Mouse (Mus musculus) bone marrow, adult 2 months (tissue): ENCODE data around the gene Lgr4. TPM values are rescaled to one million over a fixed set of nuclear protein-coding genes. Genes with fewer than 3 reads are reported as not detected.

Experiments used
- H3K27ac ChIP-seq: fragments of 200-500 bp; 2 replicates; pipeline ENCODE4 v1.5.1; 2012; ENCODE audit warnings: low read depth, mild to moderate bottlenecking, control low read depth, inconsistent platforms, low read length; ENCODE audit not compliant: control insufficient read depth, poor library complexity, insufficient read depth
- H3K4me1 ChIP-seq: fragments of 200-500 bp; 2 replicates; pipeline ENCODE4 v1.6.1; 2011; ENCODE audit warnings: low read length; ENCODE audit not compliant: control insufficient read depth, insufficient read depth
- H3K4me3 ChIP-seq: fragments of 200-500 bp; replicated peaks from 2 replicates; pipeline ENCODE3; 2011; ENCODE audit warnings: mild to moderate bottlenecking, low read depth, low read length, control low read depth; ENCODE audit not compliant: control insufficient read depth
- CTCF ChIP-seq: fragments of 200-500 bp; IDR thresholded peaks from 2 replicates; pipeline ENCODE4 v1.5.1; 2011; ENCODE audit warnings: low read length, control low read depth; ENCODE audit not compliant: control insufficient read depth, insufficient read depth
- POLR2A ChIP-seq: fragments of 200-500 bp; IDR thresholded peaks from 2 replicates; pipeline ENCODE4 v1.6.1; 2011; ENCODE audit warnings: low read depth, mild to moderate bottlenecking, control low read depth, low read length, borderline replicate concordance; ENCODE audit not compliant: control insufficient read depth
- WGBS: fragments of 180-500 bp; shearing (Covaris S2); methylation state at CpG from one replicate; pipeline ENCODE4 v1.1.7; 2018; 5-methylcytosine and 5-hydroxymethylcytosine counted together
- polyA plus RNA-seq: library from polyadenylated mRNA; stranded (reverse); fragments of >200 nt; gene quantifications from 2 replicates; pipeline ENCODE4 v1.2.4, GENCODE M21; 2011; ENCODE audit warnings: low replicate concordance; ENCODE audit not compliant: missing spikeins, insufficient read depth, insufficient read length

The Lgr4 gene
- polyA plus RNA-seq, 1 experiment: 1.8 TPM

DNA sequence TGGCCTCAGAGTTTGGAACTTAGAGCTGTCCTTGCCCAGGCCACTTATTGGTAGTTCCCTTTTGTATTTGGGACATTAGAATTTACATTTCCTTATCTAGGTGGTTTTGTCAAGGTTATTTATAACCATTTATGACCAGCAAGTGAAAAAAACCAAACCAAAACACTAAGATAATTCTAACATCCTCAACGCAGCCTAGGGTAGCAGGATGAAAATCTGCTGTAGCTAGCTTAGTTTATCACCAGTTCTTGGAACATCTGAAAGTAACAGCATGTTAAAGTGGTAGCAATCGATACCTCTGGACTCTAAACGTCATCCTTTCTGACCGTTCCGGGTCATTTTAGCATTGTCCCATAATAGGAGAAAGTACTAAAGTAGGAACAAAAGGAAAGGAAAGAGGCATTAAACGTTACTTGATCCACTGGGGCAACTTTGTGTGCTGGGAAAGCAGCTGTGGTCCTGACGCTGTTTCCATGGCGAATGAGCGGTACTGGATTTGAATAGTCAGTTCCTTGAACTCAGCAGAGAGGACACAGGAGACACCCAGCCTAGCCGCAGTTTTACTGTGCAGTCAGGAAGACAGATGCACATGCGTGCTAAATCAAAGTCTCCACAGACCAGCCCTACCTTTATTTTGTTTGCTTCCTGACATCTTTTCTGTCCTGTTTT is 42.1 kb downstream of the Lgr4 start:
- TF ChIP-seq POLR2A (no peak), CTCF (no peak)
- H3K4me1 ChIP-seq: no peaks in the 10 kb centered on the region; the same call in 1 of the 2 replicates
- WGBS: 76% methylated on average over 11 of the region's 11 CpGs
- H3K4me3 ChIP-seq: no peak overlapping the region
- H3K27ac ChIP-seq: no peak overlapping the region

DNA sequence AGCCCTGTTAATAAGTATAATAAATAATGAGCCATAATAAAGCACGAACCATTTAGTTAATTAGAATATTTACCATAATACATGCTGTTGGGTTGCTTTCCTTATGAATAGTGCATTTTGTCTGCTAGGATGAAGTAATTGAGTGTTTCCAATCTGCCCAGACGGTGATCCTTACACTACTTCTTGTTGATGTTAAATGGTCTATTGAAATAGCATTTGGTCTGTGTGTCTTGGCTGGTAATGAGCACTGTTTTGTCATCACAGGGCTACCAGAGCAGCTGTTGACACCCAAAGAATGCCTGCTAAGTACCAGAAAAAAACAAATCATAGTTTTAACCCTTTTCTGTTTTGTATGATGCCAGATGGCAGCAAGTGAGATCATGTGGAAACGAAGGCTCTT is 42.8 kb downstream of the Lgr4 start:
- no peak overlapping the region for H3K27ac ChIP-seq
- TF ChIP-seq CTCF: no peak
- no peak for TF ChIP-seq POLR2A
- 81% methylated on average over 3 of the region's 3 CpGs for WGBS
- H3K4me3 ChIP-seq: no peak overlapping the region
- no peaks in the 10 kb centered on the region; the same call in 1 of the 2 replicates for H3K4me1 ChIP-seq

GRCm38 (mm10) chr2:109961174-109961573 is 43.7 kb downstream of the Lgr4 start:
- TF ChIP-seq CTCF (no peak), POLR2A (no peak)
- Histone ChIP-seq H3K4me1 (no peaks in the 10 kb centered on the region; the same call in 1 of the 2 replicates), H3K4me3 (no peak overlapping the region), H3K27ac (no peak overlapping the region)
- 83% methylated on average over 4 of the region's 4 CpGs for WGBS

DNA sequence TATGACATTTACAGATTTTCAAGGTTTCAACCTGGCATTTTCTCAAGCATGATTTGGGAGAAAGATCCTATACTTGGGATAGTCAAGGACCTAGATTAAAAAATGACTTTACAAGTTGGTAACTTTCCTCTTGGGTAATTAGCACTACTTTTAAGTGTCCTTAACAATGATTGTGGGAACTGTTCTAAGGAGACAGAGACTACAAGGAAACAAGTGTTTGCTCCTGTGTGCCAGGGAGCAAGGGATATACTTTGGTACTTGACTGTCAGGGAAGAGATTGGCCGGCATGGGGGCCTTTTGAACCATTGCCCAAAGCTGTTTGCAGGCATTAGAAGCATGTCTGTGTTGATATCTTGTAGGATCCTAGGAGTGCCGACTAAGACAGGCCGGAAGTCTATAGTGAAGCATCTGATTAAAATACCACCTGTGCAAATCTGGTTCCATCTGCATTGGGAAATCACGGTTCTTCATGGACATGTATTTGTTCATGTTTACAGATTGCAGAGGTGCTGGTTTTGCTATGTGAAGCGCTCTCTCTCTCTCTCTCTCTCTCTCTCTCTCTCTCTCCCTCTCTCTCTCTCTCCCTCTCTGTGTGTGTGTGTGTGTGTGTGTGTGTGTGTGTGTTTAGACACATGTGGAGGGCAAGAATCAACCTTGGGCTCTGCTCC is 46.3 kb downstream of the Lgr4 start:
- no peak overlapping the region for H3K27ac ChIP-seq
- 84% methylated on average over 5 of the region's 5 CpGs for WGBS
- no peak for TF ChIP-seq CTCF
- H3K4me1 ChIP-seq: no peaks in the 10 kb centered on the region; the same call in 1 of the 2 replicates
- H3K4me3 ChIP-seq: no peak overlapping the region

DNA sequence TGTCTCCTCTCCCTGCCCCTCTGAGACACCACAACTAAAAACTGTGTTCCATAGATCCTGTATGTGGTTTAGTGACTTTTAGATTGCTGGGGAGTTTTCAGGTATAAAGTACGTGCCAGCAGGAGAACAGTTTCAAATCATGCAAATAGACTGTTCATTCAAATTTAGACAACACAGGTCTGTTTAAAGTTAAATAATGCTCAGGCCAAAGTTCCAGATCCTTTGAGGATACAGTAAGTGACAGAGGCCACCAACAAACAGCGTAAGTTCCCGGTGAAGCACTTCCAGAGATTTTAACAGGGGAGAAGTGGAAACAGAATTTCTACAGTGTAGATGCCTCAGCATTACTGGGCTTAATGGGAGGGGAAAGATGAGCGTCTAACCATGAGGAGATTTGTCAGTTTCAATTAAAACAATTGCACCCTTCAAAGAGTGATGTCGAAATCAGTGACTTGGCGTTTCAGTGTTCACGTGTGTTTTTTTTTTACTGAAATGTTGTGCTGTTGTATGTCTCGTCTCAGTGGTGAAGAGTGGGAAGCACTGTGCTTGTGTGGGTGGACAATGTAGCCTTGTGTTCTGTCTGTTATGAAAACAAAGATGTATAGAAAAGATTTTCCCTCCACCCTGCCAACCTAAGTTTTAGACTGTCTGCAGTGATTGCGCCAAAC is 48.4 kb downstream of the Lgr4 start:
- TF ChIP-seq CTCF (no peak), POLR2A (no peak)
- 61% methylated on average over 9 of the region's 9 CpGs for WGBS
- H3K4me3 ChIP-seq: no peak overlapping the region
- H3K4me1 ChIP-seq: no peaks in the 10 kb centered on the region
- no peak overlapping the region for H3K27ac ChIP-seq

DNA sequence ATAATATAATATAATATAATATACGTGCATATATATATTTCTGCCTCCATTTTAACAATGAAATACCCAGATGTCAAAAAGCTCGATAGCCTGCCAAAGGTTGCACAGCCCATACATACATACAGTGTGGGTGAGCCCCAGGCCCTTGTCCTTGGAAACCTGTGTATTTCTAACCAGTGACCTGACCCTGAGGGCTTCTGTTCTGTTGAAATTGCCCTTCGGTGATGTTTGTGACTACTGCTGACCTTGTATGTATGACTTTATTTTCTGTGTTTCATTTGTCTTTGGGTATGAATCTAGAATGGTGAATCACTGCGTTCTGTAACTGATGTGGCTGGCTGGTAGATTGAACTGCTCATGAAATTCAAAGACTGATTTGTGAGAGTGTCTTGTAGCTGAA is 49.4 kb downstream of the Lgr4 start:
- TF ChIP-seq CTCF: no peak
- TF ChIP-seq POLR2A: no peak
- WGBS: 84% methylated on average over 4 of the region's 4 CpGs

GRCm38 (mm10) chr2:109969381-109969780 is 51.9 kb downstream of the Lgr4 start:
- Histone ChIP-seq H3K27ac (no peak overlapping the region), H3K4me3 (no peak overlapping the region), H3K4me1 (no peaks in the 10 kb centered on the region)
- TF ChIP-seq POLR2A (no peak), CTCF (no peak)
- WGBS: 88% methylated on average over 3 of the region's 3 CpGs

More for the DNA sequence above, 49.4 kb downstream of the Lgr4 start:
- Histone ChIP-seq H3K27ac (no peak overlapping the region), H3K4me1 (no peaks in the 10 kb centered on the region), H3K4me3 (no peak overlapping the region)

- H3K4me1 ChIP-seq: no peaks in the 10 kb centered on the region
- no peak overlapping the region for H3K4me3 ChIP-seq
- H3K27ac ChIP-seq: no peak overlapping the region
- 80% methylated on average over 10 of the region's 10 CpGs for WGBS
- TF ChIP-seq POLR2A (no peak), CTCF (no peak)
Measured at GRCm38 (mm10) chr2:109969926-109970532, 52.6 kb downstream of the Lgr4 start.
